Mouse (Mus musculus): ENCODE data around the gene Iqsec2. TPM values are rescaled to one million over a fixed set of nuclear protein-coding genes. Genes with fewer than 3 reads are reported as not detected.

The Iqsec2 gene
- polyA plus RNA-seq (2016; fragmentation: Nextera tagmentation; extraction: Ambion mirVana), result 7.7 and 17.3 TPM in 2 replicates

- DNase-seq (ENCODE audit: low spot score), result no peak
- 0 out of 2 replicates have a peak, but pooled peaks cover 3% of the 10 kb centered on the region for H3K4me1 ChIP-seq
- WGBS, result 11% methylated on average over 49 of the region's 78 CpGs
- H3K9me3 ChIP-seq, result no peaks in the 10 kb centered on the region
- no peaks in the 10 kb centered on the region for H3K36me3 ChIP-seq
- H3K4me3 ChIP-seq, result peak within 1 kb of the TSS; percentile 69
- peaks cover 65% of the 10 kb centered on the region for H3K27me3 ChIP-seq (ENCODE audit: insufficient read depth, poor library complexity, severe bottlenecking)
- peak within 1 kb of the TSS; percentile 77 for H3K27ac ChIP-seq
Observed at GRCm38 (mm10) chrX:152143941-152144741, at the start of gene Iqsec2. TSS of gene Iqsec2 (plus strand) at chrX:152144268.

GRCm38 (mm10) chrX:152097572-152097971, 46.5 kb upstream of the Iqsec2 start:
- no peaks in the 10 kb centered on the region for H3K36me3 ChIP-seq
- no peaks in the 10 kb centered on the region for H3K4me1 ChIP-seq
- 50% methylated on average over 1 of the region's 1 CpGs for WGBS
- no peak overlapping the region for H3K4me3 ChIP-seq
- DNase-seq (ENCODE audit: low spot score), result no peak
- H3K27ac ChIP-seq, result no peak overlapping the region
- H3K9me3 ChIP-seq, result no peaks in the 10 kb centered on the region
- peaks cover 43% of the 10 kb centered on the region for H3K27me3 ChIP-seq (ENCODE audit: insufficient read depth, poor library complexity, severe bottlenecking)

GRCm38 (mm10) chrX:152121687-152122086, 22.4 kb upstream of the Iqsec2 start:
- H3K36me3 ChIP-seq, result no peaks in the 10 kb centered on the region
- no peaks in the 10 kb centered on the region for H3K9me3 ChIP-seq
- H3K4me3 ChIP-seq, result no peak overlapping the region
- 76% methylated on average over 1 of the region's 1 CpGs for WGBS
- H3K27me3 ChIP-seq (ENCODE audit: insufficient read depth, poor library complexity, severe bottlenecking), result peaks cover 47% of the 10 kb centered on the region; the same call in 1 of the 2 replicates
- H3K4me1 ChIP-seq, result no peaks in the 10 kb centered on the region
- no peak for DNase-seq (ENCODE audit: low spot score)
- H3K27ac ChIP-seq, result no peak overlapping the region

GRCm38 (mm10) chrX:152130777-152131176, 13.3 kb upstream of the Iqsec2 start:
- WGBS, result 62% methylated on average over 3 of the region's 3 CpGs
- no peak overlapping the region for H3K4me3 ChIP-seq
- H3K27ac ChIP-seq, result no peak overlapping the region
- no peaks in the 10 kb centered on the region for H3K4me1 ChIP-seq
- H3K9me3 ChIP-seq, result no peaks in the 10 kb centered on the region
- DNase-seq (ENCODE audit: low spot score), result no peak
- H3K36me3 ChIP-seq, result no peaks in the 10 kb centered on the region
- peaks cover 77% of the 10 kb centered on the region; the same call in 1 of the 2 replicates for H3K27me3 ChIP-seq (ENCODE audit: insufficient read depth, poor library complexity, severe bottlenecking)

GRCm38 (mm10) chrX:152132029-152132428, 12.0 kb upstream of the Iqsec2 start:
- WGBS, result 73% methylated on average over 2 of the region's 2 CpGs
- Histone ChIP-seq H3K9me3 (no peaks in the 10 kb centered on the region), H3K4me3 (no peak overlapping the region)

GRCm38 (mm10) chrX:152135195-152135594, 8.9 kb upstream of the Iqsec2 start:
- H3K9me3 ChIP-seq, result no peaks in the 10 kb centered on the region
- no peak overlapping the region for H3K27ac ChIP-seq
- 53% methylated on average over 2 of the region's 2 CpGs for WGBS
- no peak for DNase-seq (ENCODE audit: low spot score)
- H3K4me3 ChIP-seq, result no peak overlapping the region
- H3K36me3 ChIP-seq, result no peaks in the 10 kb centered on the region
- no peaks in the 10 kb centered on the region for H3K4me1 ChIP-seq
- peaks cover 67% of the 10 kb centered on the region for H3K27me3 ChIP-seq (ENCODE audit: insufficient read depth, poor library complexity, severe bottlenecking)

More at GRCm38 (mm10) chrX:152132029-152132428, 12.0 kb upstream of the Iqsec2 start:
- peaks cover 70% of the 10 kb centered on the region for H3K27me3 ChIP-seq (ENCODE audit: insufficient read depth, poor library complexity, severe bottlenecking)
- no peaks in the 10 kb centered on the region for H3K4me1 ChIP-seq
- no peak for DNase-seq (ENCODE audit: low spot score)
- H3K27ac ChIP-seq, result no peak overlapping the region
- no peaks in the 10 kb centered on the region for H3K36me3 ChIP-seq

GRCm38 (mm10) chrX:152144742-152145214, 710 bp downstream of the Iqsec2 start:
- H3K9me3 ChIP-seq, result no peaks in the 10 kb centered on the region
- H3K36me3 ChIP-seq, result no peaks in the 10 kb centered on the region
- H3K27ac ChIP-seq, result 0 out of 2 replicates have a peak overlapping the region, but pooled peaks have one; percentile 77
- 0 out of 2 replicates have a peak, but pooled peaks cover 3% of the 10 kb centered on the region for H3K4me1 ChIP-seq
- peak overlapping the region; percentile 69 for H3K4me3 ChIP-seq
- no peak for DNase-seq (ENCODE audit: low spot score)
- H3K27me3 ChIP-seq (ENCODE audit: insufficient read depth, poor library complexity, severe bottlenecking), result peaks cover 66% of the 10 kb centered on the region
- 10% methylated on average over 42 of the region's 42 CpGs for WGBS

GRCm38 (mm10) chrX:152146150-152146549, 2.1 kb downstream of the Iqsec2 start:
- no peak overlapping the region for H3K27ac ChIP-seq
- WGBS, result 21% methylated on average over 1 of the region's 1 CpGs
- H3K4me3 ChIP-seq, result no peak overlapping the region
- no peak for DNase-seq (ENCODE audit: low spot score)
- peaks cover 66% of the 10 kb centered on the region for H3K27me3 ChIP-seq (ENCODE audit: insufficient read depth, poor library complexity, severe bottlenecking)
- H3K36me3 ChIP-seq, result no peaks in the 10 kb centered on the region
- 0 out of 2 replicates have a peak, but pooled peaks cover 3% of the 10 kb centered on the region for H3K4me1 ChIP-seq
- H3K9me3 ChIP-seq, result no peaks in the 10 kb centered on the region

- H3K9me3 ChIP-seq, result no peaks in the 10 kb centered on the region
- H3K27me3 ChIP-seq (ENCODE audit: insufficient read depth, poor library complexity, severe bottlenecking), result peaks cover 66% of the 10 kb centered on the region
- 76% methylated on average over 2 of the region's 2 CpGs for WGBS
- 0 out of 2 replicates have a peak, but pooled peaks cover 3% of the 10 kb centered on the region for H3K4me1 ChIP-seq
- H3K4me3 ChIP-seq, result no peak overlapping the region
- DNase-seq (ENCODE audit: low spot score), result no peak
- no peaks in the 10 kb centered on the region for H3K36me3 ChIP-seq
- no peak overlapping the region for H3K27ac ChIP-seq
Observed at GRCm38 (mm10) chrX:152146691-152147090, 2.6 kb downstream of the Iqsec2 start.

- Histone ChIP-seq H3K36me3 (no peaks in the 10 kb centered on the region), H3K27ac (no peak overlapping the region), H3K4me3 (no peak overlapping the region), H3K27me3 (ENCODE audit: insufficient read depth, poor library complexity, severe bottlenecking) (peaks cover 62% of the 10 kb centered on the region), H3K9me3 (no peaks in the 10 kb centered on the region), H3K4me1 (0 out of 2 replicates have a peak, but pooled peaks cover 3% of the 10 kb centered on the region)
- WGBS, result 27% methylated on average over 5 of the region's 5 CpGs
- DNase-seq (ENCODE audit: low spot score), result peak; percentile 76
Observed at GRCm38 (mm10) chrX:152147451-152148116, 3.5 kb downstream of the Iqsec2 start.

- H3K27ac ChIP-seq, result no peak overlapping the region
- no peak overlapping the region for H3K4me3 ChIP-seq
- 0 out of 2 replicates have a peak, but pooled peaks cover 3% of the 10 kb centered on the region for H3K4me1 ChIP-seq
- no peaks in the 10 kb centered on the region for H3K36me3 ChIP-seq
- H3K9me3 ChIP-seq, result no peaks in the 10 kb centered on the region
- 86% methylated on average over 5 of the region's 5 CpGs for WGBS
- H3K27me3 ChIP-seq (ENCODE audit: insufficient read depth, poor library complexity, severe bottlenecking), result peaks cover 51% of the 10 kb centered on the region
- DNase-seq (ENCODE audit: low spot score), result no peak
Observed at GRCm38 (mm10) chrX:152148706-152149105, 4.6 kb downstream of the Iqsec2 start.

- no peaks in the 10 kb centered on the region for H3K4me1 ChIP-seq
- no peak overlapping the region for H3K4me3 ChIP-seq
- 15% methylated on average over 6 of the region's 6 CpGs for WGBS
- H3K9me3 ChIP-seq, result no peaks in the 10 kb centered on the region
- H3K27me3 ChIP-seq (ENCODE audit: insufficient read depth, poor library complexity, severe bottlenecking), result peaks cover 28% of the 10 kb centered on the region
- no peaks in the 10 kb centered on the region for H3K36me3 ChIP-seq
- no peak for DNase-seq (ENCODE audit: low spot score)
- no peak overlapping the region for H3K27ac ChIP-seq
Observed at GRCm38 (mm10) chrX:152151709-152152108, 7.6 kb downstream of the Iqsec2 start.

GRCm38 (mm10) chrX:152158294-152158693, 14.2 kb downstream of the Iqsec2 start:
- H3K27me3 ChIP-seq (ENCODE audit: insufficient read depth, poor library complexity, severe bottlenecking), result peaks cover 40% of the 10 kb centered on the region; the same call in 1 of the 2 replicates
- H3K4me3 ChIP-seq, result no peak overlapping the region
- H3K9me3 ChIP-seq, result no peaks in the 10 kb centered on the region
- DNase-seq (ENCODE audit: low spot score), result no peak
- H3K4me1 ChIP-seq, result no peaks in the 10 kb centered on the region
- H3K27ac ChIP-seq, result no peak overlapping the region
- no peaks in the 10 kb centered on the region for H3K36me3 ChIP-seq
- WGBS, result 77% methylated on average over 3 of the region's 3 CpGs

Measured in heart, embryonic 10.5 days (tissue).